Mouse (Mus musculus) MEL-GATA-1-ER (cell line): ENCODE measurements at regions not wholly inside any gene's neighbourhood (a gene's known extent, or its start where the extent isn't known, plus 50 kb on each side); places are given as distances from the start of the nearest gene placed in this dataset.

ENCODE experiments used
- DNase-seq: peaks from one replicate; pipeline ENCODE4 v3.0.0-alpha.2; 2012; ENCODE audit warnings: low read depth; ENCODE audit errors: extremely low read depth

- no peak for DNase-seq
Measured at GRCm38 (mm10) chr13:45213116-45213834, 134.8 kb downstream of the Gm9817 start.

- DNase-seq = no peak
Measured at GRCm38 (mm10) chr13:45218251-45218650, 139.8 kb downstream of the Gm9817 start.

- no peak for DNase-seq
Measured at GRCm38 (mm10) chr13:45219671-45220070, 141.2 kb downstream of the Gm9817 start.

- no peak for DNase-seq
Measured at GRCm38 (mm10) chr13:45230804-45231203, 152.3 kb downstream of the Gm9817 start.

- DNase-seq = no peak
Measured at GRCm38 (mm10) chr13:45235236-45235635, 154.3 kb upstream of the Mylip start.

GRCm38 (mm10) chr13:45238258-45238657, 151.3 kb upstream of the Mylip start:
- DNase-seq = no peak

- no peak for DNase-seq
Measured at GRCm38 (mm10) chr13:45239153-45239552, 150.4 kb upstream of the Mylip start.

- no peak for DNase-seq
Measured at GRCm38 (mm10) chr13:45240009-45240653, 149.4 kb upstream of the Mylip start.

- DNase-seq = no peak
Measured at GRCm38 (mm10) chr13:45242261-45242660, 147.3 kb upstream of the Mylip start.

- DNase-seq = no peak
Measured at GRCm38 (mm10) chr13:45242750-45243149, 146.8 kb upstream of the Mylip start.

- no peak for DNase-seq
Measured at GRCm38 (mm10) chr13:45245651-45246050, 143.9 kb upstream of the Mylip start.

- DNase-seq = no peak
Measured at GRCm38 (mm10) chr13:45246341-45246740, 143.2 kb upstream of the Mylip start.

- DNase-seq = no peak
Measured at GRCm38 (mm10) chr13:45250028-45250427, 139.5 kb upstream of the Mylip start.

- DNase-seq = no peak
Measured at GRCm38 (mm10) chr13:45251068-45251467, 138.5 kb upstream of the Mylip start.

GRCm38 (mm10) chr13:45252126-45252525, 137.4 kb upstream of the Mylip start:
- no peak for DNase-seq

GRCm38 (mm10) chr13:45253221-45253620, 136.3 kb upstream of the Mylip start:
- DNase-seq = no peak

- DNase-seq = no peak
Measured at GRCm38 (mm10) chr13:45255277-45255676, 134.3 kb upstream of the Mylip start.

GRCm38 (mm10) chr13:45262011-45262410, 127.5 kb upstream of the Mylip start:
- DNase-seq = no peak

- DNase-seq = no peak
Measured at GRCm38 (mm10) chr13:45266287-45267064, 123.1 kb upstream of the Mylip start.

GRCm38 (mm10) chr13:45267446-45267845, 122.1 kb upstream of the Mylip start:
- no peak for DNase-seq

- DNase-seq = no peak
Measured at GRCm38 (mm10) chr13:45267906-45268305, 121.6 kb upstream of the Mylip start.

GRCm38 (mm10) chr13:45274261-45274884, 115.2 kb upstream of the Mylip start:
- DNase-seq = no peak
